Mouse (Mus musculus): ENCODE results near the gene Stkld1.

Stkld1 gene

GRCm38 (mm10) chr2:26963923-26964723 lies 30.3 kb downstream of the Stkld1 start, which contains the start of gene Rexo4:
TSS of gene Rexo4 (minus strand) at chr2:26964386.
- peak; percentile 82 to 88 for DNase-seq

- no peak for DNase-seq
Measured at GRCm38 (mm10) chr2:26964724-26965370, 31.0 kb downstream of the Stkld1 start.

GRCm38 (mm10) chr2:26967262-26967661 lies 33.4 kb downstream of the Stkld1 start:
- DNase-seq: no peak

- DNase-seq: no peak
Measured at GRCm38 (mm10) chr2:26973116-26973515, 39.3 kb downstream of the Stkld1 start, which contains the start of gene Adamts13. TSS of gene Adamts13 (plus strand) at chr2:26973416.

GRCm38 (mm10) chr2:26973960-26974359 lies 40.1 kb downstream of the Stkld1 start:
- DNase-seq: peak; percentile 13

GRCm38 (mm10) chr2:26980361-26980760 lies 46.5 kb downstream of the Stkld1 start:
- DNase-seq: no peak

GRCm38 (mm10) chr2:26984179-26984578 lies 50.3 kb downstream of the Stkld1 start:
- no peak for DNase-seq

GRCm38 (mm10) chr2:26984640-26985039 lies 50.8 kb downstream of the Stkld1 start:
- no peak for DNase-seq

- DNase-seq: no peak
Measured at GRCm38 (mm10) chr2:26993936-26994335, 60.1 kb downstream of the Stkld1 start.

GRCm38 (mm10) chr2:26997498-26997897 lies 63.7 kb downstream of the Stkld1 start:
- DNase-seq: no peak

GRCm38 (mm10) chr2:26997993-26998392 lies 64.1 kb downstream of the Stkld1 start:
- DNase-seq: no peak

All from spleen, adult 18-20 months (tissue).